Mouse (Mus musculus) bone marrow, adult 2 months (tissue): ENCODE results near the gene Galnt17. TPM values are rescaled to one million over a fixed set of nuclear protein-coding genes. Genes with fewer than 3 reads are reported as not detected.

ENCODE experiments used
- H3K27ac ChIP-seq: fragments of 200-500 bp; 2 replicates; pipeline ENCODE4 v1.5.1; 2012; ENCODE audit warnings: low read depth, mild to moderate bottlenecking, control low read depth, inconsistent platforms, low read length; ENCODE audit not compliant: control insufficient read depth, poor library complexity, insufficient read depth
- H3K4me1 ChIP-seq: fragments of 200-500 bp; 2 replicates; pipeline ENCODE4 v1.6.1; 2011; ENCODE audit warnings: low read length; ENCODE audit not compliant: control insufficient read depth, insufficient read depth
- H3K4me3 ChIP-seq: fragments of 200-500 bp; replicated peaks from 2 replicates; pipeline ENCODE3; 2011; ENCODE audit warnings: mild to moderate bottlenecking, low read depth, low read length, control low read depth; ENCODE audit not compliant: control insufficient read depth
- CTCF ChIP-seq: fragments of 200-500 bp; IDR thresholded peaks from 2 replicates; pipeline ENCODE4 v1.5.1; 2011; ENCODE audit warnings: low read length, control low read depth; ENCODE audit not compliant: control insufficient read depth, insufficient read depth
- POLR2A ChIP-seq: fragments of 200-500 bp; IDR thresholded peaks from 2 replicates; pipeline ENCODE4 v1.6.1; 2011; ENCODE audit warnings: low read depth, mild to moderate bottlenecking, control low read depth, low read length, borderline replicate concordance; ENCODE audit not compliant: control insufficient read depth
- WGBS: fragments of 180-500 bp; shearing (Covaris S2); methylation state at CpG from one replicate; pipeline ENCODE4 v1.1.7; 2018; 5-methylcytosine and 5-hydroxymethylcytosine counted together
- polyA plus RNA-seq: library from polyadenylated mRNA; stranded (reverse); fragments of >200 nt; gene quantifications from 2 replicates; pipeline ENCODE4 v1.2.4, GENCODE M21; 2011; ENCODE audit warnings: low replicate concordance; ENCODE audit not compliant: missing spikeins, insufficient read depth, insufficient read length

Galnt17 gene
- polyA plus RNA-seq, 1 experiment: 1.5 TPM

DNA sequence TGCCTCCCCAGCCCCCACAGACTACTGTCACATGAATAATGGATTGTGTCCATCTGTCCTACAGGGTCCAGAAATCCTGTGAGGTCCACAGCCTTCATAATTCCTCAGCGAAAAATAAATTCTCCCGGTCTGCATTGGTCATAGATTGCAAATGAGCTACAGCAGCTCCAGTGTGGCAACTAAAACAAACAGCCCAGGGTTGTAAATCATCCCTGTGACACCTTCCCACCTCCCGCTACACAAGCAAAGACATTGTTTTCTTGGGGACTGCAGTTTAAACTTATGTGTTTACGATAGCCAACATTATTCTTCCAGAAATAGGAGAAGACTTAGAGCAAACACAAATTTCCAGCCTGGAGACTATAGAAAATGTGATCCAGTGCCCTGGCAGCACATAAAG lies 150.4 kb downstream of the Galnt17 start:
- H3K4me1 ChIP-seq: no peaks in the 10 kb centered on the region
- H3K4me3 ChIP-seq: no peak overlapping the region
- 33% methylated on average over 4 of the region's 4 CpGs for WGBS
- H3K27ac ChIP-seq: no peak overlapping the region
- TF ChIP-seq CTCF: no peak
- no peak for TF ChIP-seq POLR2A

DNA sequence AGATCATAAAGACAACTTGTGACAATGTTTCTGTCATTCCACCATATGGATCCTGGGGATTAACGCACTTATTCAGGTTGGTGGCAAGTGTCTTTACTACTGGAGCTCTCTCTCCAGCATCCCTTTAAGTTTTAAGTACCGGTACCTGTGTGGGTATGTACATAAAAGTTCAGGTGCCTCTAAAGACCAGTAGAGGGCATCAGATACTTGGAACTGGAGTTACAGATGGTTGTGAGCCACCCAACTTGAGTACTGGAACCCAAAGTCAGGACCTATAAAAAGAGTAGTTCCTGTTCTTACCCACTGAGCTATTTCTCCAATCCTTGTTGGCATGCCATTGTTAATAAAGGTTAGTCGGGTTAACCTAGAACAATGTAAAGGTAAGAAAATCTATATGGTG lies 152.0 kb downstream of the Galnt17 start:
- WGBS: 55% methylated on average over 3 of the region's 3 CpGs
- TF ChIP-seq CTCF: no peak
- no peak for TF ChIP-seq POLR2A
- Histone ChIP-seq H3K4me3 (no peak overlapping the region), H3K4me1 (no peaks in the 10 kb centered on the region), H3K27ac (no peak overlapping the region)

DNA sequence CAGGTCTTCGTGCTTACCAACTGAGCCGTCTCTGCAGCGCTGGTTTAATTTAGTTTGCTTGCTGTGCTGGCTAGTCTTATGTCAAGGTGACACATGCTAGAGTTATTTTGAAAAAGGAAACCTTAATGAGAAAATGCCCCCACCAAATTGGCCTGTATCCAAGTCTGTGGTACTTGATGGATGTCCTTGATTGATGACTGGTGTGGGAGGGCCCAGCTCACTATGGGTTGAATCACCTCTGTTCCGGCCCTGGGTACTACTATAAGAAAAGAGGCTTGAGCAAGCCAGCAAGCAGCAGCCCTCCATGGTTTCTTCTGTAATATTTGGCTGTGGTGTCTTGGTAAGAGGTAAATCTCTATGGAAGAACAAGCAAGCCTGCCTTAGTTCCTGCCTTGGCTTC lies 165.7 kb downstream of the Galnt17 start:
- Histone ChIP-seq H3K27ac (no peak overlapping the region), H3K4me3 (no peak overlapping the region), H3K4me1 (no peaks in the 10 kb centered on the region)
- TF ChIP-seq POLR2A: no peak
- no peak for TF ChIP-seq CTCF
- WGBS: 67% methylated on average over 4 of the region's 4 CpGs

DNA sequence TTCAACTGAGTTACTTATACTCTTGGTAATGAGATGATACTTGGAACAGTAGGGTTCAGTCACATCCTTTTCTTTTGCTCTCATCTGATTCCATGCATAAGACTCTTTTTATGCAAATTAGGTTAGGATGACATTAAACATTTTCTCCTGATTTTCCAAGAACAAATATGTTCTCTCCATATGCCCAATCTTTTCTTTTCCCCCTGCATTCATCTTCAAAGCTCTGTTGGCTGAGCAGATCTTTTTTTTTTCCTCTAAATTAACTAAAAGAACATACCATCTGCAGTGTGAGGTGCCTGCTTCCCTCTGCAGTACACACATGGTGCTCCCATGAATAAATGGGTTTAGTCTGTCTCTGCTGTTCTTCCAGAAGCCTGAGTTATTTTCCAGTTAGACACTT lies 173.5 kb downstream of the Galnt17 start:
- H3K4me1 ChIP-seq: no peaks in the 10 kb centered on the region
- no peak for TF ChIP-seq POLR2A
- TF ChIP-seq CTCF: no peak
- H3K4me3 ChIP-seq: no peak overlapping the region
- no peak overlapping the region for H3K27ac ChIP-seq

DNA sequence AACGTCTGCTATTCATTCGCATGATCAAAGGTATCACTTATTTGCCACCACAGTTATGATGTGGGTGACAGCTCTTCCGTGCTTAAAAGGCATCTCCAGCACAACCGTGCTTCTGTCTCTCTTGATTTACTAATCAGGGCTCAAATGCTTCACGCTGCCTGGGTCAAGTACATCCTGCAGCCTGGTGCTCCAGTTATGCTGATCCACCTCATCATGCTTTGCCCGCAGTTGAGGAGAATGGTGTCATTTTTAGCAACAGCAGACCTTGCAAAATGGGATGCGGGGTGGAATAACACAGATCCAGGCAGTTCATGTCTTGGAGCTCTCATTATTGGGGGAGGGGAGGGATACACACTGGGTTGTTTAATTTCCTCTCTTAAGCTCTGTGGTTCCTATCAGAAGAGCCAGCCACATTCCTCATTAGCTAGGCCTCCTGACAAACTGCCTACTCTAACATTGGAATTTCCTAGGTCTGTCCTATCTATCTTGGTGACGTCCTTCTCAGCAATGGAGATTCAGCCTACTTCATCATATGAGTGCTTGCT lies 187.9 kb downstream of the Galnt17 start:
- no peaks in the 10 kb centered on the region for H3K4me1 ChIP-seq
- TF ChIP-seq POLR2A (no peak), CTCF (no peak)
- WGBS: 75% methylated on average over 8 of the region's 8 CpGs
- no peak overlapping the region for H3K4me3 ChIP-seq
- H3K27ac ChIP-seq: no peak overlapping the region

DNA sequence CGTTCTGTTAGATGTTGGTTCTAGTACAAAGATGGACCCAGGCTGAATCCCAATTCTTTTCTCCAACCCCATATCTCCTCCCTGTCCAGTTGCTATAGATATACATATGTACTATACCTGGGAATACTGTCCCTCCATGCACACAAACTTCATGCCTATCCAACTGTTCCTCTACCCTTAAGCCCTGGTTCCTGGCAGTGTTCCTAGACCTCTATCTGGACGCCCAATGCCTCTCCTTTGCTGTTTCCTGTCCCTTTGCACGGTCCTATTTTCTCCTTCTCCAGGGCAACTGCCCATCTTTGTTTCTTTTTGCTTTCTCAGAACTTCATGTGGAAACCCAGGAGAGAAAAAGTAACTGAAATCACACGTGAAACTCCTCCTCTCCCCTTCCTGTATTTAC lies 188.4 kb downstream of the Galnt17 start:
- no peak overlapping the region for H3K4me3 ChIP-seq

DNA sequence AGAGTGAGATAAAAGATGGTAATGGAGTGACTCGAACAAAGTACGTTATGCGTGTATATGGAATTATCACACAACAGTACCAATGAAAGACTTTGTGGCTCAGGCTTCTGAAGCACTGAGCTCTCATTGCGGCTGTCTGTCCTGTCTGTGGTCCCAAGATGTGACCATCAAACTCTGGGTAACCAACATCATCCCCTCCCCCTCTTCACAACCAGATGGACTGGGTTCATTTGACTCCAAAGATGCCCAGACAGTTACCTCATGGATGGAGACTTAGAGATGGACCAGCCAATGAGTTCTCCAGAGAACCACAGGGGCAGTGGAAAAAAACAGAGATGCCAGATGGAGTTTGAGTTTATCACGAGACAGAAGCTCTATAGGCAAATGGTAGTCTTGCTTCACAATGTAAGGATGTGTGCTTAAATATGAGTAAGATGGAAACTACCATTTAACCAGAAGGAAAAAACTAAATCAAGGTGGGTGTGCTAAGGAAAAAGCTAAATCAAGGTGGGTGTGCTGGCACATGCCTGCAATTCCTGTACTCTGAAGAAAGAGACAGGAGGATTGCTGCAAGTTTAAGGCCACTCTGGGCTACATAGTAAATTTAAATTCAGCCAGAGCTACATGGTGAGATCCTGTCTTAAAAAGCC lies 190.8 kb downstream of the Galnt17 start:
- no peak for TF ChIP-seq CTCF
- no peak for TF ChIP-seq POLR2A
- Histone ChIP-seq H3K4me1 (no peaks in the 10 kb centered on the region), H3K4me3 (no peak overlapping the region), H3K27ac (no peak overlapping the region)
- 81% methylated on average over 5 of the region's 5 CpGs for WGBS

More for the DNA sequence above, 188.4 kb downstream of the Galnt17 start:
- Histone ChIP-seq H3K4me1 (no peaks in the 10 kb centered on the region), H3K27ac (no peak overlapping the region)
- TF ChIP-seq CTCF: no peak
- TF ChIP-seq POLR2A: no peak
- 63% methylated on average over 4 of the region's 4 CpGs for WGBS

GRCm38 (mm10) chr5:131113850-131114470 lies 194.3 kb downstream of the Galnt17 start:
- no peaks in the 10 kb centered on the region for H3K4me1 ChIP-seq
- H3K4me3 ChIP-seq: no peak overlapping the region
- no peak overlapping the region for H3K27ac ChIP-seq
- TF ChIP-seq CTCF (no peak), POLR2A (no peak)
- 67% methylated on average over 5 of the region's 5 CpGs for WGBS
